In the genomic region with DNA sequence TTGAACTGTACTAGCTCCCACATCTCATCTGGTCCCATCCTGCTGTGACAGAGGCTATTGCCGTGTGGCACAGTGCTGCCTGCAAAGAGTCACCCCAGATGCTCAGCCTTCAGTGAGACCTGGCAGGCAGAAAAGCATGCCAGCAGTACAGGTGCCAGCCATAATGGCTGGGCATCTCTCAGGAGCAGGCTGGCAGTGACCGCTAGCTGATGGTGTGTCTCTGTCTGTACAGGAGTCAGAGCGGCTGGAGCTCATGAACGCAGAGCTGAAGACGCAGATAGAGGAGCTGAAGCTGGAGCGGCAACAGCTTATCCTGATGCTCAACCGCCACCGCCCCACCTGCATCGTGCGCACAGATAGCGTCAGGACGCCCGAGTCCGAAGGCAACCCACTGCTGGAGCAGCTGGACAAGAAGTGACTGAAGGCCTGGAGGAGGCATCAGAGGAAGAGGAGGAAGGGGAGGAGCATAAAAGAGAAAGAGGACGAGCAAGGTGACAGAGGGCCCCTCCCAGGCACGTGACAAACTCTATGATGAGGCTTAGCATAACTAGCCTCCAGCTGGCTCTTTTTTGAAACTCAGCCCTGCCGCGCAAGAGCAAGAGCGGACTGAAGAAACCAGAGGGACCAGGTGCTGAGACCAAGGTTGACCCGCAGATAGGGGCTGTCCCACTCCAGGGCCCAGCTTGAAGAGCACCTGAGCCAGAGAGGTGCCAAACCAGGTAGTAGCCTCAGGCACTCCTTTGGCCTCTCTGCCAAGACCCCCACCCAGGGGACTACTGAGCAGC, we compare ENCODE assay signal across 10 mouse cellular contexts. TPM values are rescaled to one million over a fixed set of nuclear protein-coding genes. Genes with fewer than 3 reads are reported as not detected.
DNase-seq lines count a peak whose midpoint lies in the region; ATAC-seq and TF ChIP-seq lines count a peak whose summit lies in the region.
"Had no signal": no experiment of that assay in that cellular context is flagged by ENCODE, and none has a peak within 500 bp of the region (broad histone marks: within the 10 kb centered on the region; RNA-seq: fewer than 3 reads in every experiment).

No protein-coding gene starts in this region.

- peak overlapping the region; percentile 80 for H3K27ac ChIP-seq in lung, embryonic 14.5 days (ENCODE audit: low read depth)
- H3K27ac ChIP-seq in embryonic facial prominence, embryonic 13.5 days, result no peak overlapping the region
- 0 out of 2 replicates have a peak overlapping the region, but pooled peaks have one; percentile 56 for H3K27ac ChIP-seq in stomach, postnatal 0 days (replicated peaks)

- peak; percentile 29 for DNase-seq in cerebellum, adult 11-12 months
- DNase-seq in cerebellum, postnatal 4 days (ENCODE audit: low spot score in 2 of 2), result no peak
- DNase-seq in lung, embryonic 14.5 days, result peak; percentile 53
- no peak for DNase-seq in lung, adult 18-20 months
- no peak for DNase-seq in stomach, postnatal 0 days (ENCODE audit: low spot score)
- no peak for DNase-seq in retina, embryonic 14.5 days (ENCODE audit: low spot score)
- DNase-seq in left cerebral cortex, adult 9 months (ENCODE audit: low spot score in 2 of 2), result no peak
- DNase-seq: liver; spleen, adult 18-20 months had no signal

- no peak overlapping the region for H3K4me2 ChIP-seq in lung, embryonic 14.5 days
- no peak overlapping the region for H3K4me2 ChIP-seq in embryonic facial prominence, embryonic 13.5 days
- H3K4me2 ChIP-seq in stomach, postnatal 0 days (replicated peaks; ENCODE audit: low read depth), result no peak overlapping the region

- TF ChIP-seq CTCF in lung, embryonic 14.5 days (IDR thresholded peaks at IDR 0.05; ENCODE audit: low read depth), result no peak
- no peak for TF ChIP-seq CTCF in stomach, postnatal 0 days (IDR thresholded peaks at IDR 0.05; ENCODE audit: low read depth)

- no peaks in the 10 kb centered on the region for H3K27me3 ChIP-seq in lung, embryonic 14.5 days (ENCODE audit: insufficient read depth, low read length)
- H3K27me3 ChIP-seq in embryonic facial prominence, embryonic 13.5 days, result no peaks in the 10 kb centered on the region
- no peaks in the 10 kb centered on the region for H3K27me3 ChIP-seq in stomach, postnatal 0 days (ENCODE audit: control insufficient read depth, insufficient read depth, low read length)

- peak; percentile 61 for ATAC-seq in lung, embryonic 14.5 days (ENCODE audit: insufficient read depth)
- 0 out of 2 replicates have a peak, but pooled peaks have one; percentile 30 for ATAC-seq in embryonic facial prominence, embryonic 13.5 days (ENCODE audit: insufficient number of reproducible peaks, insufficient read depth, low FRiP score, low TSS enrichment, low read depth)
- ATAC-seq in stomach, postnatal 0 days (ENCODE audit: low FRiP score, low TSS enrichment), result peak; percentile 50

- no peak overlapping the region for H3K9ac ChIP-seq in lung, embryonic 14.5 days
- no peak overlapping the region for H3K9ac ChIP-seq in embryonic facial prominence, embryonic 13.5 days
- H3K9ac ChIP-seq in stomach, postnatal 0 days (ENCODE audit: low read length), result no peak overlapping the region; the same call in 1 of the 2 replicates

- no peak for TF ChIP-seq EP300 in stomach, postnatal 0 days (optimal IDR thresholded peaks at IDR 0.05)

- peaks cover 38% of the 10 kb centered on the region for H3K4me1 ChIP-seq in lung, embryonic 14.5 days (ENCODE audit: insufficient read depth)
- H3K4me1 ChIP-seq in embryonic facial prominence, embryonic 13.5 days, result peaks cover 24% of the 10 kb centered on the region
- H3K4me1 ChIP-seq in stomach, postnatal 0 days (replicated peaks; ENCODE audit: control insufficient read depth, insufficient read depth), result peaks cover 8% of the 10 kb centered on the region

- no peaks in the 10 kb centered on the region for H3K36me3 ChIP-seq in lung, embryonic 14.5 days (ENCODE audit: insufficient read depth)
- H3K36me3 ChIP-seq in embryonic facial prominence, embryonic 13.5 days, result peaks cover 27% of the 10 kb centered on the region
- H3K36me3 ChIP-seq in stomach, postnatal 0 days (ENCODE audit: control insufficient read depth, insufficient read depth, low read length), result no peaks in the 10 kb centered on the region

- no peak overlapping the region for H3K4me3 ChIP-seq in lung, embryonic 14.5 days (ENCODE audit: low read depth, low read length)
- no peak overlapping the region for H3K4me3 ChIP-seq in embryonic facial prominence, embryonic 13.5 days
- no peak overlapping the region for H3K4me3 ChIP-seq in stomach, postnatal 0 days (ENCODE audit: low read depth, low read length)

- H3K9me3 ChIP-seq in lung, embryonic 14.5 days (ENCODE audit: low read depth, low read length), result no peaks in the 10 kb centered on the region
- H3K9me3 ChIP-seq in embryonic facial prominence, embryonic 13.5 days, result no peaks in the 10 kb centered on the region
- no peaks in the 10 kb centered on the region for H3K9me3 ChIP-seq in stomach, postnatal 0 days (ENCODE audit: control insufficient read depth, low read length)

- WGBS in lung, embryonic 14.5 days, result 49% methylated on average over 20 of the region's 20 CpGs
- WGBS in embryonic facial prominence, embryonic 13.5 days, result 78% methylated on average over 20 of the region's 20 CpGs
- 69% methylated on average over 20 of the region's 20 CpGs for WGBS in stomach, postnatal 0 days

RNA-seq across cellular contexts. Expression of a gene that starts 39.9 kb away (rescaled TPM):
- polyA plus RNA-seq in lung, embryonic 14.5 days (2014; fragmentation: Nextera tagmentation; extraction: Ambion mirVana), result 1.3 and 2.2 TPM in 2 replicates
- 0.35 and 0.63 TPM in 2 replicates for polyA plus RNA-seq in embryonic facial prominence, embryonic 13.5 days (2015; fragmentation: Nextera tagmentation; extraction: Ambion mirVana)
- polyA plus RNA-seq in stomach, postnatal 0 days (2015; fragmentation: Nextera tagmentation; extraction: Ambion mirVana), result 0.63 and 0.65 TPM in 2 replicates

RNA-seq across cellular contexts. Expression of a gene that starts 47.7 kb away (rescaled TPM):
- polyA plus RNA-seq in lung, embryonic 14.5 days (2014; fragmentation: Nextera tagmentation; extraction: Ambion mirVana), result 2.5 and 2.7 TPM in 2 replicates
- 5.8 and 7.6 TPM in 2 replicates for polyA plus RNA-seq in embryonic facial prominence, embryonic 13.5 days (2015; fragmentation: Nextera tagmentation; extraction: Ambion mirVana)
- polyA plus RNA-seq in stomach, postnatal 0 days (2015; fragmentation: Nextera tagmentation; extraction: Ambion mirVana), result 3.1 and 3.3 TPM in 2 replicates

Comparison
In these comparisons a context has a peak if more than half of its experiments do, and no peak if none do; other contexts are left out.
1. DNase-seq: peak in cerebellum, adult 11-12 months (single experiment) and lung, embryonic 14.5 days (single experiment); none in cerebellum, postnatal 4 days (0 of 2), lung, adult 18-20 months (0 of 2), stomach, postnatal 0 days (single experiment), retina, embryonic 14.5 days (single experiment) and left cerebral cortex, adult 9 months (0 of 2).
2. Peak in every context shown above with its lines, with median percentiles within 50 percentile points of each other: ATAC-seq.